Mouse (Mus musculus): Measurements from ENCODE around the gene Gpkow. TPM values are rescaled to one million over a fixed set of nuclear protein-coding genes. Genes with fewer than 3 reads are reported as not detected.
A peak's percentile ranks its signal among the peaks of the same experiment; 100 is the strongest.

Gpkow gene
- polyA plus RNA-seq, 1 experiment from 2014 or later: 46.8 TPM

DNA sequence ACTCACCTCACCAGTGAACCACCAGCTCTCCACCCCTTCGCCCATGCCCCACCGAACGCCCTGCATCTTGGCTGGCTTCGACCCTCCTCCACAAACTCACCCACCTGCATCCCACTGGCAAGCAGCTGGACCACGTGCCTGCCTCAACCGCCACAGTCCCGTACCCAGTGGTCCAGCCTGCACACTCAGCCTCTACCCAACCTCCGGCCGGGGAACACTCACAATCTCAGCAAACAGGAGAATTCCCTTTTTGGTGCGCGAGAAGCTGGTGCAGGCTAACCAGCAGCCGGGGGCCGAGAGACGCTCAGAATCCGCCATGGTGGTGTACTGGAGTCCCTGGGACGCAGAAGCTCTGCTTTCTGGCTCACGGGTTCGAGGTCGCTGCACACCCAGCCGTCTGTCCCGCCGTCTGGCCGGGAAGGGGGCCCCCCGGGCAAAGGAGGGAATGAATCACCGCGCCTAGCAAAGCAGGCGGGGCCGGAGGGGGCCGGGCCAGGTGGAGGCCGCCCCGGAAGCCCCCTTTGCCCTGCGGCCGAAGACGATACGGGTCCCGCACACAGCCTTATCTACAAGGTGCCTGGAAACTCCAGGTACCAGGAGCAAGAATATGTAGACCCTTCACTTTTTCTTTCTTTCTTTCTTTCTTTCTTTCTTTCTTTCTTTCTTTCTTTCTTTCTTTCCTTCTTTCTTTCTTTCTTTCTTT is 25.9 kb upstream of the Gpkow start, which contains the start of gene Plp2:
TSS of gene Plp2 (minus strand) at position 470 of the 703 bp plus-strand sequence.
- H3K36me3 ChIP-seq: no peaks in the 10 kb centered on the region
- H3K4me2 ChIP-seq: peak within 1 kb of the TSS; percentile 54
- H3K27me3 ChIP-seq: no peaks in the 10 kb centered on the region
- H3K9me3 ChIP-seq: no peaks in the 10 kb centered on the region
- H3K4me3 ChIP-seq: peak within 1 kb of the TSS; percentile 35
- ATAC-seq (ENCODE audit: low FRiP score, low read depth): peak; percentile 58
- no peak within 1 kb of the TSS for H3K27ac ChIP-seq (replicated peaks)
- H3K9ac ChIP-seq: peak within 1 kb of the TSS; percentile 25; the same call in 1 of the 2 replicates
- WGBS: 15% methylated on average over 31 of the region's 36 CpGs
- no peaks in the 10 kb centered on the region for H3K4me1 ChIP-seq (replicated peaks)

DNA sequence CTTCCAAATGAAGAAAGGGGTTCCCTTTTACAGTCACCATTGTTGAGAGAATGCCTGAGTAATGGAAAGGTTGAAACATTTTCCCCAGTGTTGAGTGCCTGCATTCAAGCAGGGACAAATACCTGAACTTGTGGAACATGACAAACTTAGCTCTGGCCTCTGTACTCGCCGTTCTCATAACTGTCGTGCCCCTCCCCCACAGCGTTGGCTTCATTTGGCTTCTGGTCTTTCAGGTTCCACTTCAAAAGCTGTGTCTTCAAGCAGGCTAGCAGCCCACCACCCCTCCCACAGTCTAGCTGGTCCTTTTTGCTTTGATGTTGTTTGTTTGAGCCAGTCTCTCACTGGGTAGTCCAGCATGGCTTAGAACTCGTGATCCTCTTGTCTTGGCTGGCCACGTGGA is 24.2 kb upstream of the Gpkow start:
- no peak overlapping the region for H3K4me3 ChIP-seq
- H3K4me2 ChIP-seq: no peak overlapping the region
- no peaks in the 10 kb centered on the region for H3K9me3 ChIP-seq
- WGBS: 56% methylated on average over 6 of the region's 6 CpGs
- no peak overlapping the region for H3K27ac ChIP-seq (replicated peaks)
- H3K27me3 ChIP-seq: no peaks in the 10 kb centered on the region
- H3K4me1 ChIP-seq (replicated peaks): no peaks in the 10 kb centered on the region
- H3K36me3 ChIP-seq: no peaks in the 10 kb centered on the region
- no peak overlapping the region for H3K9ac ChIP-seq
- ATAC-seq (ENCODE audit: low FRiP score, low read depth): no peak

- ATAC-seq (ENCODE audit: low FRiP score, low read depth): no peak
- Histone ChIP-seq H3K9me3 (no peaks in the 10 kb centered on the region), H3K4me1 (replicated peaks) (no peaks in the 10 kb centered on the region), H3K36me3 (no peaks in the 10 kb centered on the region), H3K4me2 (peak overlapping the region; percentile 53), H3K4me3 (no peak overlapping the region), H3K27ac (replicated peaks) (no peak overlapping the region), H3K27me3 (no peaks in the 10 kb centered on the region), H3K9ac (no peak overlapping the region)
- WGBS: 49% methylated on average over 12 of the region's 12 CpGs
These were observed 23.2 kb upstream of the Gpkow start for GRCm38 (mm10) chrX:7673578-7674281.

GRCm38 (mm10) chrX:7674284-7675000 is 22.5 kb upstream of the Gpkow start:
- Histone ChIP-seq H3K4me2 (peak overlapping the region; percentile 53), H3K9me3 (no peaks in the 10 kb centered on the region), H3K36me3 (no peaks in the 10 kb centered on the region), H3K27ac (replicated peaks) (no peak overlapping the region), H3K27me3 (no peaks in the 10 kb centered on the region), H3K4me1 (replicated peaks) (no peaks in the 10 kb centered on the region), H3K4me3 (peak overlapping the region; percentile 30), H3K9ac (no peak overlapping the region)
- 36% methylated on average over 28 of the region's 28 CpGs for WGBS
- peak; percentile 19; the same call in 1 of the 2 replicates for ATAC-seq (ENCODE audit: low FRiP score, low read depth)

DNA sequence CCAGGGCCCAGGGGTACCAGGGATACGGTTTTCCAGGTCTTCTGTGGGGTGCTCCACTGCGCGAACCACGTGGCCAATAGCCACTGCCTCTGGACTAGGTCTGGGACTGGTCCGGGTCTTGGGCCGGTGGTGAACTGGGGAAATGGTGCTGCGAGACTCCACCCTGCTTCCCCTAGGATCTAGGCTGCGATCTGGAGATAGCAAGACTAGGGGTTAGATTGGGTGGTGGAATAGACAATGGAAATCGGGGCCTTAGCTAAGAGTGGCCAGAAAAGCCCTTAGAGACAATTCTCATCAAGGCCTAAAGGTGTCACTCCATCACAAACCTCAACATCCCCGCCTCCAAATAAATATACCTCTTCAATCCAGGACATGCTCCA is 21.9 kb upstream of the Gpkow start:
- H3K27me3 ChIP-seq: no peaks in the 10 kb centered on the region
- no peaks in the 10 kb centered on the region for H3K36me3 ChIP-seq
- no peak overlapping the region for H3K27ac ChIP-seq (replicated peaks)
- H3K9me3 ChIP-seq: no peaks in the 10 kb centered on the region
- 40% methylated on average over 10 of the region's 10 CpGs for WGBS
- peak overlapping the region; percentile 30 for H3K4me3 ChIP-seq
- no peak overlapping the region for H3K9ac ChIP-seq
- H3K4me1 ChIP-seq (replicated peaks): no peaks in the 10 kb centered on the region
- peak overlapping the region; percentile 53 for H3K4me2 ChIP-seq
- peak; percentile 23; the same call in 1 of the 2 replicates for ATAC-seq (ENCODE audit: low FRiP score, low read depth)

- no peaks in the 10 kb centered on the region for H3K27me3 ChIP-seq
- H3K27ac ChIP-seq (replicated peaks): no peak overlapping the region
- no peak overlapping the region for H3K4me3 ChIP-seq
- ATAC-seq (ENCODE audit: low FRiP score, low read depth): no peak
- no peaks in the 10 kb centered on the region for H3K36me3 ChIP-seq
- H3K9ac ChIP-seq: no peak overlapping the region
- 46% methylated on average over 3 of the region's 3 CpGs for WGBS
- no peaks in the 10 kb centered on the region for H3K9me3 ChIP-seq
- H3K4me2 ChIP-seq: no peak overlapping the region
- no peaks in the 10 kb centered on the region for H3K4me1 ChIP-seq (replicated peaks)
These were observed 17.9 kb upstream of the Gpkow start for GRCm38 (mm10) chrX:7678986-7679385.

DNA sequence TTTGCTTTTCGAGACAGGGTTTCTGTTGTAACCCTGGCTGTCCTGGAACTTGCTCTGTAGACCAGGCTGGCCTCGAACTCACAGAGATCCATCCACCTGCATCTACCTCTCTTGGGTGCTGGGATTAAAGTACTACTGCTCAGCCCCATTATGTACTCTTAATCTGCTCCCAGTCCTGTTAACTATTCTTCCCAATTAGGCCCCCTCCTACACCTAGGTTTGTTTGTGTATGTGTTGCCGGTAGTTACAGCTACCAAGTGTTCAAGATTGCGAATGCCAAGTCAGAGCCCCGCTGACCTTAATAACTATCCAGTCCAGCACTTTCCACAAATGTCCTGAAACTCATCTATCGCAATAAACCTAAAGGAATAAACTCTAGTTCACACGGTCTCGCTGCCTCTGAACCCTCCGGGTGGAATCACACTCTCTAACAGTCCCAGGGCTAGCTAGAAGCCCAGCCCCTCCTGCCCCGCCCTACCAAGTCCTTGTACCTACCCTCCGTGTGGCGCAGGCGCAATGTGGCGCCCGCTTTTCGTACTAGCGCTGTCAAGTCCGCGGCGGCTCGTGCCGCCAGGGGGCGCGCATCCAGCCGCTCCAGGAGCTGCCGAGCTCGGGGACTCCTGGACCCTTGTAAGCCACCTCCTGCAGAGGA is 17.4 kb upstream of the Gpkow start:
- Histone ChIP-seq H3K9me3 (no peaks in the 10 kb centered on the region), H3K4me2 (peak overlapping the region; percentile 57), H3K9ac (no peak overlapping the region), H3K27ac (replicated peaks) (no peak overlapping the region), H3K4me3 (peak overlapping the region; percentile 29), H3K36me3 (no peaks in the 10 kb centered on the region), H3K27me3 (no peaks in the 10 kb centered on the region), H3K4me1 (replicated peaks) (no peaks in the 10 kb centered on the region)
- WGBS: 20% methylated on average over 27 of the region's 27 CpGs
- ATAC-seq (ENCODE audit: low FRiP score, low read depth): peak; percentile 88

DNA sequence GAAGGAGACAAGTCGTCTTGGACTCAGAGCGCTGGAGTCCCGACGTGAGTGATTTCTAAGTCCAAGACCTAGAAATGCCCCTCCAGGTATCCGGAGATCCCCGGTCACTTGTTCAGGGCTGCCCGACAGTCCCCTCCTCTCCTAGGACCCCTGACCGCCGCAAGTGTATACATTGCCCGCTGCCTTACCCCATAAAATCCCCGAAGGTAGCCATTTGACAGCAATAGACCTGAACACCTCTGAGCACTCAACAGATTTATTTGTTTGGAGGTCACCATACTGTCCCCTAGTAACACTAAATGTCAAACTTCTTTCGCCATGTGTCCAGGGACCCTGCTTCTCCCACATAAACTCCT is 16.9 kb upstream of the Gpkow start:
- no peak for ATAC-seq (ENCODE audit: low FRiP score, low read depth)
- Histone ChIP-seq H3K36me3 (no peaks in the 10 kb centered on the region), H3K9me3 (no peaks in the 10 kb centered on the region), H3K4me2 (peak overlapping the region; percentile 57), H3K4me3 (peak overlapping the region; percentile 29), H3K27ac (replicated peaks) (no peak overlapping the region), H3K27me3 (no peaks in the 10 kb centered on the region), H3K4me1 (replicated peaks) (no peaks in the 10 kb centered on the region), H3K9ac (no peak overlapping the region)
- 22% methylated on average over 12 of the region's 12 CpGs for WGBS

DNA sequence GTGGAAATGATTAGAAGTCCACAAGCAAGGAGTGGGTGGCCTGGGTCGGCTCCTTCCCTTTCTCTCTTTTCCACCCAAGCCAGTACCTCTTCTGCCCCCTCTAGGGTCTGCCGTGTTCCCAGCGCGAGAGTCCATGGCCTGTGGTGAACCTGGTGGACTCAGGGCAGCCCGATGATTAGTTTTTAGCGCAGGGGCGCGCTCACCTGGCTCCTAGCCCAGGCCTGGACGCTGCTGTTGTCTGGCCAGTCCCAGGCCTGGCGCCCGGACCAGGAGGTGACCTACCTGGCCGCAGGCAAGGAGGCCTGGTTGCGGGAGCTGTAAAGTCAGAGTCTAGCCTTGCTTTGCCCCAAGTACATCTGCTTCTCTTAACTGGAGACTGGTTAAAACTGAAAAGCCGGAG is 16.1 kb upstream of the Gpkow start, which contains the start of gene Magix:
TSS of gene Magix (minus strand) at position 388 of the 400 bp plus-strand sequence.
- Histone ChIP-seq H3K4me2 (peak within 1 kb of the TSS; percentile 57), H3K4me1 (replicated peaks) (no peaks in the 10 kb centered on the region), H3K27me3 (no peaks in the 10 kb centered on the region), H3K9me3 (no peaks in the 10 kb centered on the region), H3K9ac (no peak within 1 kb of the TSS), H3K4me3 (peak within 1 kb of the TSS; percentile 29; the same call in 1 of the 2 replicates), H3K27ac (replicated peaks) (no peak within 1 kb of the TSS), H3K36me3 (no peaks in the 10 kb centered on the region)
- no peak for ATAC-seq (ENCODE audit: low FRiP score, low read depth)
- 75% methylated on average over 14 of the region's 14 CpGs for WGBS

GRCm38 (mm10) chrX:7688321-7688720 is 8.6 kb upstream of the Gpkow start:
- Histone ChIP-seq H3K9me3 (no peaks in the 10 kb centered on the region), H3K4me2 (no peak overlapping the region), H3K9ac (no peak overlapping the region), H3K36me3 (no peaks in the 10 kb centered on the region), H3K4me3 (no peak overlapping the region), H3K27ac (replicated peaks) (no peak overlapping the region), H3K27me3 (no peaks in the 10 kb centered on the region), H3K4me1 (replicated peaks) (no peaks in the 10 kb centered on the region)
- WGBS: 93% methylated on average over 2 of the region's 2 CpGs
- no peak for ATAC-seq (ENCODE audit: low FRiP score, low read depth)

DNA sequence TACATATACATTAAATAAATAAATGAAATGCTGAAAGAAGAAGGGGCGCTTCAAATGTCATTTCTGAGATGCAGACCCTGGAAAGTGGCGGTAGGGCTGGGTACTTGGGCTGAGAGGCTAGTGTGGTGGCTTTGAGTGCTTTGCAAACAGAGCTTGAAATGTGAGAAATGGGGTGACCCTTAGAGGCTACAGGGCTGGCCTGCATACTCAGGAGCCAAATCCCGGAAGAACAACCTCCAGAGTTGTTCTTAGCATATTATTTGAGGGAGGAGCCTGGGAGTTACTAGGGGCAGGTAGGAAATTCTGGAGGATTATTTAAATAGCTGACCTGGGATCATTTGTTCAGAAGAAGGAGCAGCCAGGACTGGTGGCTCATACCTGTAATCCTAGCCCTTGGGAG is 6.4 kb upstream of the Gpkow start:
- no peaks in the 10 kb centered on the region for H3K9me3 ChIP-seq
- no peak overlapping the region for H3K4me3 ChIP-seq
- H3K27ac ChIP-seq (replicated peaks): no peak overlapping the region
- no peaks in the 10 kb centered on the region for H3K36me3 ChIP-seq
- no peak overlapping the region for H3K4me2 ChIP-seq
- ATAC-seq (ENCODE audit: low FRiP score, low read depth): no peak
- 64% methylated on average over 3 of the region's 3 CpGs for WGBS
- H3K9ac ChIP-seq: no peak overlapping the region
- no peaks in the 10 kb centered on the region for H3K4me1 ChIP-seq (replicated peaks)
- H3K27me3 ChIP-seq: no peaks in the 10 kb centered on the region

Measured in hindbrain, embryonic 15.5 days (tissue).